Mouse (Mus musculus) forebrain, embryonic 14.5 days (tissue): ENCODE measurements around the gene Csmd2. TPM values are rescaled to one million over a fixed set of nuclear protein-coding genes. Genes with fewer than 3 reads are reported as not detected.

Experiments used
- ATAC-seq: fragments of 200-750 bp; cut with Nextera tagmentation; 2 replicates; pipeline ENCODE4 v1.8.0; 2017; ENCODE audit warnings: mild to moderate bottlenecking, moderate library complexity
- DNase-seq: peaks from one replicate; pipeline ENCODE4 v3.0.0-alpha.2; 2015; ENCODE audit warnings: low spot score
- H3K27ac ChIP-seq: fragments of 300-500 bp; sonication (generic); 2 replicates; pipeline ENCODE4 v1.5.1; 2014; ENCODE audit warnings: low read depth, mild to moderate bottlenecking, control low read depth, low read length, moderate library complexity
- H3K27me3 ChIP-seq: fragments of 300-500 bp; sonication (generic); replicated peaks from 2 replicates; pipeline ENCODE4 v1.6.1; 2014; ENCODE audit warnings: low read length, control low read depth, mixed read lengths; ENCODE audit not compliant: control insufficient read depth, insufficient read depth
- H3K36me3 ChIP-seq: fragments of 300-500 bp; sonication (generic); 2 replicates; pipeline ENCODE4 v1.6.1; 2014; ENCODE audit warnings: low read length, control low read depth; ENCODE audit not compliant: control insufficient read depth, insufficient read depth
- H3K4me1 ChIP-seq: fragments of 300-500 bp; sonication (generic); 2 replicates; pipeline ENCODE4 v1.6.1; 2014; ENCODE audit warnings: antibody characterized with exemption, low read length, control low read depth; ENCODE audit not compliant: control insufficient read depth, insufficient read depth
- H3K4me2 ChIP-seq: fragments of 300-500 bp; sonication (generic); 2 replicates; pipeline ENCODE4 v1.6.1; 2014; ENCODE audit warnings: mild to moderate bottlenecking, control low read depth, low read length
- H3K4me3 ChIP-seq: fragments of 300-500 bp; sonication (generic); 2 replicates; pipeline ENCODE4 v1.5.1; 2014; ENCODE audit warnings: low read depth, low read length, control low read depth
- H3K9ac ChIP-seq: fragments of 300-500 bp; sonication (generic); 2 replicates; pipeline ENCODE4 v1.6.1; 2014; ENCODE audit warnings: mild to moderate bottlenecking, low read length, control low read depth, moderate library complexity
- H3K9me3 ChIP-seq: fragments of 300-500 bp; sonication (generic); replicated peaks from 2 replicates; pipeline ENCODE4 v1.6.1; 2016; ENCODE audit warnings: low read length, control low read depth, mixed read lengths; ENCODE audit not compliant: control insufficient read depth
- WGBS: fragments of 180-500 bp; shearing (Covaris S2); extraction: QIAGEN DNeasy Blood & Tissue Kit; methylation state at CpG from one replicate; pipeline ENCODE4 v1.1.7; 2014; 5-methylcytosine and 5-hydroxymethylcytosine counted together
- polyA plus RNA-seq: library from polyadenylated mRNA; unstranded; fragments of >200 nt; fragmentation: Nextera tagmentation; extraction: Ambion mirVana; gene quantifications from 2 replicates; pipeline ENCODE4 v1.2.1, GENCODE M21; 2014

Gene Csmd2
- polyA plus RNA-seq, result 3.2 and 4.7 TPM in 2 replicates

DNA sequence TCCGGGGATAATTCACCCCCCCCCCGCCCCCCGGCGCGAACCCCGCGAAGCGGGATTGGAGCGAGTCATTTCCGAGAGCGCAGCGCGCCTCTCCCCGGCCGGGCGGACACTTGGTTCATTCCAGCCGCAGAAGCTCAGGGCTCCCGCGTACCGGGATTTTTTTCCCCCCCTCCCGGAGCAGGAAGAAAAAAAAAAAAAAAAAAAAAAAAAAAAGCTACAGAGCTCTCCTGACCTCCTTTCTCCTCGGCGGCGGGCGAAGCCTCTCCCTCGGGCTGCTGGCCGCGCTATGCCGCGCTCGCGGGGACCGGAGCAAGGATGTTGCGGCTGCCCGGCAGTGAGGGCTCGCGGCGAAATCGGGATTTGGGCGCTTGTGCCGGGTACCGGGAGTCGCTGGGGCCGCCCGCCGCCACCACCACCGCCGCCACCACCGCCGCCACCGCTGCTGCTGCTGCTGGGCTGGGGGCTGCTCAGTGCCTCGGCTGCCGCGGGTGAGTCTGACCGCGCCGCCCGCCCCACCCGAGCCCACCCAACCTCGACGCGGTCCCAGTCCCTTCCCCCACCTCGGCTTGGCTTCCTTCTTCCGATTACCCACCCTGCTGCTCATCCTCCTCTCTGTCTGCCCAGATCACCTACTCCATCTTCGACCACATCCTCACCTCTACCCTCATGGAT lies at the start of gene Csmd2:
Gene Csmd2 (plus strand): TSS at position 74 of the 672 bp plus-strand sequence.
- Histone ChIP-seq H3K9ac (peak within 1 kb of the TSS; percentile 84), H3K27me3 (0 out of 2 replicates have a peak, but pooled peaks cover 8% of the 10 kb centered on the region), H3K9me3 (no peaks in the 10 kb centered on the region), H3K4me2 (peak within 1 kb of the TSS; percentile 83), H3K36me3 (no peaks in the 10 kb centered on the region), H3K27ac (peak within 1 kb of the TSS; percentile 85; the same call in 1 of the 2 replicates), H3K4me3 (peak within 1 kb of the TSS; percentile 65), H3K4me1 (peaks cover 13% of the 10 kb centered on the region)
- DNase-seq, result peak; percentile 83
- ATAC-seq, result peak; percentile 21; the same call in 1 of the 2 replicates
- WGBS, result under 1% methylated on average over 55 of the region's 65 CpGs

DNA sequence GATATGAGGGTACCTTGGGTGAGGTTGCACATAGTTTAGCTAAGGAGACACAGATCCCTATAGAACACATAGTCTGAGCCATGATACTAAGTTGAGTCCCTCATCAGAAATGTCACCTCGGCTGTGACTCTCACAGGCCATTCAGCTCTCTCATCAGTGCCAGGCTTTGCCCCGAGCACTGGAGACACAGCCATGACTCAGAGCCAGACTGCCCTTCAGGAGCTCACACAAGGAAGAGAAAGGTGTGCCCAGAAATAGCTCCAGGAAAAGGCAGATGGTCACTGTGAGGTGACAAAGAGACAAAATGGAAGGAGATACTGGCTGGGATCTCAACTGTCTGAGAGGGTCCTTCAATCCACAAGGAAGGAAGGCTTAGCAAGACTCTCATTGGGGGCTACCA lies 40.0 kb upstream of the Csmd2 start:
- Histone ChIP-seq H3K36me3 (no peaks in the 10 kb centered on the region), H3K4me3 (no peak overlapping the region), H3K27ac (no peak overlapping the region), H3K4me2 (no peak overlapping the region), H3K9ac (no peak overlapping the region), H3K9me3 (no peaks in the 10 kb centered on the region), H3K27me3 (no peaks in the 10 kb centered on the region), H3K4me1 (no peaks in the 10 kb centered on the region)
- WGBS, result 84% methylated on average over 2 of the region's 2 CpGs
- DNase-seq (no peak), ATAC-seq (no peak)

DNA sequence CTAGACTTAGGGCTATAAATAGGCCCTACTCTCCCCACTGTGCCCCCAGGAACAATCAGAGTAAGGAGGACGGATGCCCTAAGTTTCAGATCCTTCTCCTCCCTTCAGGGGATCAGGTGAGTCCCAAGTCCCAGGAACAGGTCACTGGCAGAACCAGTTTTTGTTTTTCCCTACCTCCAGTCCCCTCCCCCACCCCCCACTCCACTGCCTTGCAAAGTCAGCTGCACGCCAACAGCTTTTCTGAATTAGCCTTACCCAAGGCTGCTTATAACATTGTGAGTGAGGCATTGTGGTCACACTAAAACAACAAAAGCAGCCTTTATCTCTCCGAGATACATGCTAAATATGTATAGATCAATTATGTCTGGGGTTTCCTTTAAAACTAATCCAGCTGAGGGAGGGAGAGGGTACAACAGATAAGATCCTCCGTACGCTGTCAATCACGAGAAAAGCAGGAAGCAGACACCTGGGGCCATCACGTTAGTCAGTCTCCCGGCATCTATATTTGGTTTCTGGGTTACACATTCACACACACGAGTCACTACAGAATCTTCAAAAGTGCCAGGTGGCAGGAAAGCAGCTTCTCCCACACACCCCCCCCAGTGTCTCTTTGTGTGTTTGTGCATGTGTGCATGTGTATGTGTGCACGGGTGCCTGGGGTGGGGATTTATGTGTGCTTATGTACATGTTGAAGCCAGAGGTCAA lies 34.5 kb upstream of the Csmd2 start:
- Histone ChIP-seq H3K27ac (no peak overlapping the region), H3K27me3 (no peaks in the 10 kb centered on the region), H3K36me3 (no peaks in the 10 kb centered on the region), H3K4me3 (no peak overlapping the region), H3K4me1 (no peaks in the 10 kb centered on the region), H3K9me3 (no peaks in the 10 kb centered on the region), H3K9ac (no peak overlapping the region), H3K4me2 (no peak overlapping the region)
- 54% methylated on average over 10 of the region's 10 CpGs for WGBS
- no peak for DNase-seq
- no peak for ATAC-seq

DNA sequence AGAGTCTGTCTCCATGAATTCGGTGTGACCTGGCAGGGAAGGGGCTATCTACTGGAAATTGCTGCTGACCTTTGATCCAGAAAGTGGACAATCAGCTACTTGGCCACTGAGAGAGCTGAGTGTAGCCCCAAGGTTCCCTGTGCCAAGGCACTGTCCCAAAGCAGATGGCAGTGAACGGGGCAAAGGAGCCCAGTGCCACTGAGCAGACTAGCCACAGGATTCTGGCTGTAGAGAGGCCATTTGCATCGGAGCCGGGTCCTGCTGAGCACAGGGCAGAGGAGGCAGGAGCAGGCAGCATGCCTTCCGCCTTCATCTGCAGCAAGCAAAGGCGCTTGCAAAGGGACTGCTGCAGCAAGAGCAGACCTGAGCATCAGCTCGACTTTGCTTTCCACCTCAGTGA lies 18.6 kb upstream of the Csmd2 start:
- peak; percentile 16 for DNase-seq
- no peak overlapping the region for H3K9ac ChIP-seq
- WGBS, result 9% methylated on average over 7 of the region's 7 CpGs
- no peaks in the 10 kb centered on the region for H3K9me3 ChIP-seq
- no peak overlapping the region for H3K27ac ChIP-seq
- H3K36me3 ChIP-seq, result no peaks in the 10 kb centered on the region
- H3K4me1 ChIP-seq, result no peaks in the 10 kb centered on the region
- H3K4me3 ChIP-seq, result no peak overlapping the region
- no peak overlapping the region for H3K4me2 ChIP-seq
- H3K27me3 ChIP-seq, result peaks cover 20% of the 10 kb centered on the region
- no peak for ATAC-seq

DNA sequence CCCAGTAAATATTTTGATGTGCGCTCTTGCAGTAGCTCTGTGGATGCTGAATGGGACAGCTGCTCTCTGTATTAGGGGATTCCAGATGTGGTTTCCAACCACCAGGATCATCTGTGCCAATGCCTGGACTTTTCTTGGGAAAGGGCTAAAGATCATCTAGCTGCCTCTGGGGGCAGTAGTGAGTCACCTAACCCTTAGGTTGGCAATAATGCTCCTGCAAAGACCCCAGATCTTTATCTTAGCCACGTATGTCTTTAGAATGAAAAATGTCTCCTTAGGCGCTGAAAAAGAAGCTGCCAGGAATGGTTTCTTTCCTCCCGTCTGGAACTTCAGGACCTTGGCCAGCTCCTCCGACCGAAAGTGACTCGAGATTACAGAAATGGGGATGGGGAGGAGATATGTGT lies 17.6 kb upstream of the Csmd2 start:
- DNase-seq (peak; percentile 62), ATAC-seq (no peak)
- Histone ChIP-seq H3K4me3 (no peak overlapping the region), H3K9ac (no peak overlapping the region), H3K27me3 (peaks cover 20% of the 10 kb centered on the region), H3K9me3 (no peaks in the 10 kb centered on the region), H3K27ac (no peak overlapping the region), H3K36me3 (no peaks in the 10 kb centered on the region), H3K4me1 (no peaks in the 10 kb centered on the region), H3K4me2 (no peak overlapping the region)
- WGBS, result 6% methylated on average over 7 of the region's 7 CpGs

DNA sequence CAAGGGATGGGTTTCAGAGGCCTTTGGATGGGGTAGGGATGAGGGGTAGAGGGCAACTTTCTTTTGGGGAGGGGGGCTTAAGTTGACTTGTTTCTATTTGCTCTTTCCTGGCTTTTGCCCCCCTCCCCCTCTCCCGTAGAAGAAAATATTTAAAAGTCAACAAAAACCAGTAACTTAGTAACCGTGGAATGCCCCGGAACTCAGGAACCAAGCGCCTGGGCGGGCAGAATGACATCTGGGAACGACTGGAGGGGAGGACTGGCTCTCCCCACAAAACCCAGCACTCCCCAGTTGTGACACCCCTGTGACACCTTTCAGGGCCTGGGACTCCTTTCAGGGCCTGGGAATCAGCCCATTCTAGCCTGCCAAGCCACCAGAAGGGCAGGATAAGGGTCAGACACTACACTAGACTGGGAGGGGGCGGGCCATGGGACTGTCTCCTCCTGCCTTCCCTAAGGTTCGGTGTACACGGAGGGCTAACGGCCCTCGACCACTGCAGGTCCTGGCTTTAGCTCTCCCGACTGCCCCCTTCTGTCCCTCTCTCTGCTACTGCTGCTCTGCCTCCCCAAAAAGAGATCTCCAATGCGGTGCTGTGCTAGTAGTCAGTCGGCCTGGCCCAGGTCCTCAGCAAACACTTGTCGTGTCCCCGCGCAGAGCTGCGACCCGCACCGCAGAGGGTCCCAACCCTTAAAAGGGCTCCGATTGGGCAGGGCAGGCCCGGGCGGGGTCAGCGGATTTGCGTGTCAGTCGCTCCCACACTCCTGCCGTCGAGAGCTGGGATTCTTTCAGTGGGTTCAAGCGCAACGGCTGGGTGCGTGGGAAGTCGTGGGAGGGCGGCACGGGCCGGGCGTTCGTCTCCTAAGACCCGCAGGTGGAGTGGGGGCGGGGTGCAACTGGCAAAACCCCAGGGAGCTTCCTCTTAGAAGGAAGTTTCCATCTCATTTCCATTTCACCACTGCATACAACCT lies 16.5 kb upstream of the Csmd2 start, which contains the start of gene CK137956:
Gene CK137956 (minus strand): TSS at position 51 of the 968 bp plus-strand sequence.
- WGBS, result 4% methylated on average over 39 of the region's 39 CpGs
- Histone ChIP-seq H3K9me3 (no peaks in the 10 kb centered on the region), H3K27ac (no peak within 1 kb of the TSS), H3K4me3 (no peak within 1 kb of the TSS), H3K4me2 (peak within 1 kb of the TSS; percentile 30), H3K36me3 (no peaks in the 10 kb centered on the region), H3K27me3 (peaks cover 20% of the 10 kb centered on the region), H3K4me1 (no peaks in the 10 kb centered on the region), H3K9ac (no peak within 1 kb of the TSS)
- DNase-seq (peak; percentile 30), ATAC-seq (no peak)

DNA sequence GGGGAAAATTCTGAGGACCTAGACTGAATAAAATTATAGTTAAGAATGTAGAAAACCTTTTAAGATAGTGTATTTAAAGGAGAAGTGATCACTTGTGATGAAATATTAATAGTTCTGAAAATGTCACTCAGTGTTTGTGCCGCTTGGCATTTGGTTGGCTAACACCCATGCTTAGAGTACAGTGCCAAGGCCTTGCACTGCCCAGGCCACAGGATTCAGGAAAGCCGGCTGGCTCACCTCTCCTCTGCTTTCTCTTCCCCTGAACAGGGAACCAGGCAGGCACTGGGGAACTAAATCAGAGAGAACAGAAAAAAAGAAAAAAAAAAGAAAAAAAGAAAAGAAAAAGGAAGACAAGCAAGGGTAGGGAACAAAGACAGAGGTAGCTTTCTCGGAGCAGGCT lies 14.7 kb upstream of the Csmd2 start:
- Histone ChIP-seq H3K9ac (no peak overlapping the region), H3K36me3 (no peaks in the 10 kb centered on the region), H3K4me2 (no peak overlapping the region), H3K4me1 (no peaks in the 10 kb centered on the region), H3K27me3 (peaks cover 20% of the 10 kb centered on the region), H3K9me3 (no peaks in the 10 kb centered on the region), H3K4me3 (no peak overlapping the region), H3K27ac (no peak overlapping the region)
- 80% methylated on average over 3 of the region's 3 CpGs for WGBS
- ATAC-seq (no peak), DNase-seq (no peak)

DNA sequence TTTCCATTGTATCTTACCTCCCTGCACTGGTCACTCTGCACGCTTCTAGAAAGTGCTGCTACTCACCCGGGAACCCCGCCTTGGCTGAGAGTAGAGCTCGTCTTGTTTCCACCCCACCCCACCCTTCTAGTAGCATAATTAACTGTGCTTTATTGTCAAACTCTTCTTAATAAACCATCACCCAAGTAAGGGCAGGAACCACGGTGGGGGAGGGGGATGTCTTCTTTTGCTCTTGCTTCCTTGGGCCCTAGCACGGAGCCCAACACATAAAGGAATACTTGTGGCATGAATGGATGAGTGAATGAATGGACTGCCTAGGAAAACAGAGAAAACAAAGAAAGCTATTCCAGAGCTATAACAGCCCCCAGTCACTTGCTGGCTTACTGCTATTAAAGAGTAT lies 6.5 kb upstream of the Csmd2 start:
- WGBS, result 12% methylated on average over 6 of the region's 6 CpGs
- no peaks in the 10 kb centered on the region for H3K36me3 ChIP-seq
- H3K27me3 ChIP-seq, result no peaks in the 10 kb centered on the region
- no peak overlapping the region for H3K27ac ChIP-seq
- H3K4me3 ChIP-seq, result no peak overlapping the region
- no peak for ATAC-seq
- no peak overlapping the region for H3K4me2 ChIP-seq
- no peak overlapping the region for H3K9ac ChIP-seq
- peak; percentile 53 for DNase-seq
- peaks cover 2% of the 10 kb centered on the region; the same call in 1 of the 2 replicates for H3K4me1 ChIP-seq
- H3K9me3 ChIP-seq, result no peaks in the 10 kb centered on the region
